Mouse (Mus musculus) C2C12 (cell line): ENCODE measurements around the gene Msx2. TPM values are rescaled to one million over a fixed set of nuclear protein-coding genes. Genes with fewer than 3 reads are reported as not detected.

Experiments
- H3K27me3 ChIP-seq: one replicate; pipeline ENCODE4 v1.6.1; 2011; ENCODE audit not compliant: control insufficient read depth, insufficient read depth, insufficient read length
- H3K36me3 ChIP-seq: one replicate; pipeline ENCODE4 v1.6.1; 2011; ENCODE audit not compliant: control insufficient read depth, insufficient read depth
- H3K4me3 ChIP-seq: one replicate; pipeline ENCODE4 v1.5.1; 2011; ENCODE audit warnings: mild to moderate bottlenecking, control low read depth; ENCODE audit not compliant: poor library complexity, insufficient read depth, severe bottlenecking
- H3K79me2 ChIP-seq: one replicate; pipeline ENCODE4 v1.6.1; 2011; ENCODE audit not compliant: control insufficient read depth, insufficient read depth
- H3K79me3 ChIP-seq: one replicate; pipeline ENCODE4 v1.6.1; 2011; ENCODE audit warnings: low read depth, control low read depth
- H3ac ChIP-seq: one replicate; pipeline ENCODE3; 2011; ENCODE audit warnings: low read depth; ENCODE audit not compliant: control insufficient read depth, insufficient read length
- CEBPB ChIP-seq: IDR thresholded peaks from one replicate; pipeline ENCODE4 v1.6.1; 2011; ENCODE audit warnings: low read depth, mild to moderate bottlenecking, control low read depth, moderate library complexity
- CTCF ChIP-seq: IDR thresholded peaks from one replicate; pipeline ENCODE4 v1.5.1; 2011; ENCODE audit not compliant: control insufficient read depth, insufficient read depth, insufficient read length
- FOSL1 ChIP-seq: IDR thresholded peaks from one replicate; pipeline ENCODE4 v1.8.0; 2011; ENCODE audit warnings: mild to moderate bottlenecking, low read length; ENCODE audit not compliant: poor library complexity, insufficient read depth, severe bottlenecking
- MAX ChIP-seq: IDR thresholded peaks from one replicate; pipeline ENCODE4 v1.6.1; 2011; ENCODE audit warnings: mild to moderate bottlenecking, control low read depth
- MYOD1 ChIP-seq: IDR thresholded peaks from one replicate; pipeline ENCODE4 v1.6.1; 2011; ENCODE audit warnings: low read depth; ENCODE audit not compliant: control insufficient read depth, insufficient read length
- MYOG ChIP-seq: IDR thresholded peaks from one replicate; pipeline ENCODE4 v1.6.1; 2011; ENCODE audit not compliant: control insufficient read depth, insufficient read length; ENCODE audit errors: extremely low read depth
- USF1 ChIP-seq: IDR thresholded peaks from one replicate; pipeline ENCODE4 v1.6.1; 2011; ENCODE audit warnings: low read depth, mild to moderate bottlenecking, control low read depth, moderate library complexity
- long read RNA-seq, 2 experiments: library from polyadenylated mRNA; unstranded; transcript quantifications; one replicate each; pipeline ENCODE4 v2.0.0; 2019 to 2020
- polyA plus RNA-seq: library from polyadenylated mRNA; unstranded; fragments of >200 nt; fragmentation: generic; extraction: Trizol; gene quantifications from one replicate; pipeline ENCODE4 v1.2.1, GENCODE M21; 2012; ENCODE audit warnings: missing spikeins

The Msx2 gene
- 0.15 TPM for polyA plus RNA-seq
- long read RNA-seq, experiment 1, partial matches to known transcripts = 0 of 1 reads
- long read RNA-seq, experiment 1, other reads (novel, unspliced or antisense) = 0 of 1 reads
- long read RNA-seq, experiment 2, partial matches to known transcripts = 0 of 1 reads
- long read RNA-seq, experiment 2, other reads (novel, unspliced or antisense) = 0 of 1 reads

GRCm38 (mm10) chr13:53472614-53473124 is at the start of gene Msx2:
TSS of gene Msx2 (minus strand) at chr13:53473074.
- H3K79me2 ChIP-seq = no peaks in the 10 kb centered on the region
- H3K79me3 ChIP-seq = no peaks in the 10 kb centered on the region
- no peaks in the 10 kb centered on the region for H3K36me3 ChIP-seq
- H3K27me3 ChIP-seq = peaks cover 51% of the 10 kb centered on the region
- TF ChIP-seq MYOG (no peak), MYOD1 (no peak), CTCF (no peak), USF1 (no peak), MAX (no peak)
- H3ac ChIP-seq = peak within 1 kb of the TSS; percentile 31
- no peak within 1 kb of the TSS for H3K4me3 ChIP-seq

GRCm38 (mm10) chr13:53521468-53521867 is 48.6 kb upstream of the Msx2 start:
- no peak overlapping the region for H3K4me3 ChIP-seq
- H3K79me3 ChIP-seq = no peaks in the 10 kb centered on the region
- no peak for TF ChIP-seq MYOD1
- no peak for TF ChIP-seq MAX
- TF ChIP-seq MYOG = no peak
- no peak for TF ChIP-seq FOSL1
- no peak for TF ChIP-seq CEBPB
- TF ChIP-seq USF1 = no peak
- H3K79me2 ChIP-seq = no peaks in the 10 kb centered on the region
- H3ac ChIP-seq = no peak overlapping the region
- H3K36me3 ChIP-seq = no peaks in the 10 kb centered on the region
- no peaks in the 10 kb centered on the region for H3K27me3 ChIP-seq

- no peaks in the 10 kb centered on the region for H3K27me3 ChIP-seq
These were observed 47.6 kb upstream of the Msx2 start for GRCm38 (mm10) chr13:53520343-53520937.

GRCm38 (mm10) chr13:53519727-53520126 is 46.9 kb upstream of the Msx2 start:
- no peaks in the 10 kb centered on the region for H3K79me3 ChIP-seq
- H3K27me3 ChIP-seq = no peaks in the 10 kb centered on the region
- no peak overlapping the region for H3ac ChIP-seq
- H3K36me3 ChIP-seq = no peaks in the 10 kb centered on the region
- H3K4me3 ChIP-seq = no peak overlapping the region
- H3K79me2 ChIP-seq = no peaks in the 10 kb centered on the region
- TF ChIP-seq FOSL1 = no peak
- no peak for TF ChIP-seq MYOD1
- TF ChIP-seq MYOG = no peak
- TF ChIP-seq USF1 = no peak
- TF ChIP-seq CTCF = no peak
- no peak for TF ChIP-seq MAX
- no peak for TF ChIP-seq CEBPB

More at GRCm38 (mm10) chr13:53520343-53520937, 47.6 kb upstream of the Msx2 start:
- Histone ChIP-seq H3K4me3 (no peak overlapping the region), H3ac (no peak overlapping the region), H3K36me3 (no peaks in the 10 kb centered on the region), H3K79me2 (no peaks in the 10 kb centered on the region), H3K79me3 (no peaks in the 10 kb centered on the region)
- TF ChIP-seq MAX (no peak), MYOD1 (peak; percentile 53)

GRCm38 (mm10) chr13:53518306-53518705 is 45.4 kb upstream of the Msx2 start:
- Histone ChIP-seq H3ac (no peak overlapping the region), H3K36me3 (no peaks in the 10 kb centered on the region), H3K27me3 (no peaks in the 10 kb centered on the region), H3K79me3 (no peaks in the 10 kb centered on the region), H3K4me3 (no peak overlapping the region), H3K79me2 (no peaks in the 10 kb centered on the region)
- TF ChIP-seq MYOD1 (no peak), CTCF (no peak), MYOG (no peak), FOSL1 (no peak), MAX (no peak), USF1 (no peak), CEBPB (no peak)

GRCm38 (mm10) chr13:53514574-53514973 is 41.7 kb upstream of the Msx2 start:
- Histone ChIP-seq H3K27me3 (no peaks in the 10 kb centered on the region), H3K36me3 (no peaks in the 10 kb centered on the region), H3ac (no peak overlapping the region), H3K79me2 (no peaks in the 10 kb centered on the region), H3K79me3 (no peaks in the 10 kb centered on the region), H3K4me3 (no peak overlapping the region)
- TF ChIP-seq CEBPB (no peak), CTCF (no peak), USF1 (no peak), MYOD1 (peak; percentile 19), FOSL1 (peak; percentile 46)
